Mouse (Mus musculus): ENCODE measurements at regions not wholly inside any gene's neighbourhood (a gene's known extent, or its start where the extent isn't known, plus 50 kb on each side); places are given as distances from the start of the nearest gene placed in this dataset.

DNA sequence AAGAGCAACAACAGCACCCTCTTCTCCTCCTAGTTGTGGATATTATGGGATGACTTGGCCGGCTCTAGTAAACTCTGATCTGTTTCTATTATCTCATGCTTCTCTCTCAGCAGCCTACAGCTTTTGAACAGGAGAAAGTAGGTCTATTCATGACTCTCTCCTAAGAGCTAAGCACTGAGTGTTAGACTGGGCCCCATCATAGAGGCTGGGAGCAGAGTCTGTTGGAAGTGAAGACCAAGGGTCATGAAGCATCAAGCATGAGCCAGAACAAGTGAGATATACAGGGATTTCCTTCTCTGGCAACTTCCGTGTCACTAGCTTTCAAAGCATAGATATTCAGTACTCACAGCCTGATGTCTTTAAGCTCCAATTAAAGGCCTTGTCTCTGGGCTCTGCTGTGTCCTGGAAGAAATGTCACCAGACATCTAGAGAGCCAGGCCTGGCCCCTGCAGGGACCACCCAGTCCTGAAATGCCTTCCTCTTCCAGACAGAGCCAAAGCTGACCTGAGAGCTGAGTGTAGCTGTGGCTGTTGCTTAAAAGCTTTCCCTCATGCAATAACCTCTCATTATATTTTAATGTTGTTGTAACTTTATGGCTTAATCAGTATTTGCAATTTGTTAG is 386.4 kb upstream of the Zfp703 start:
- TF ChIP-seq CEBPB (IDR thresholded peaks at IDR 0.05; ENCODE audit: low read depth) (no peak), USF1 (IDR thresholded peaks at IDR 0.05; ENCODE audit: low read depth) (no peak), CTCF (IDR thresholded peaks at IDR 0.05; ENCODE audit: control insufficient read depth, insufficient read depth, insufficient read length) (no peak), FOSL1 (IDR thresholded peaks at IDR 0.05; ENCODE audit: insufficient read depth, low read length, poor library complexity, severe bottlenecking) (no peak), MYOG (IDR thresholded peaks at IDR 0.05; ENCODE audit: control insufficient read depth, extremely low read depth, insufficient read length) (no peak), MYOD1 (IDR thresholded peaks at IDR 0.05; ENCODE audit: control insufficient read depth, insufficient read length, low read depth) (no peak), MAX (IDR thresholded peaks at IDR 0.05) (no peak)
- Histone ChIP-seq H3K79me3 (ENCODE audit: low read depth) (no peaks in the 10 kb centered on the region), H3ac (ENCODE audit: control insufficient read depth, insufficient read length, low read depth) (no peak overlapping the region), H3K27me3 (ENCODE audit: control insufficient read depth, insufficient read depth, insufficient read length) (no peaks in the 10 kb centered on the region), H3K36me3 (ENCODE audit: control insufficient read depth, insufficient read depth) (no peaks in the 10 kb centered on the region), H3K4me3 (ENCODE audit: insufficient read depth, poor library complexity, severe bottlenecking) (no peak overlapping the region), H3K79me2 (ENCODE audit: control insufficient read depth, insufficient read depth) (no peaks in the 10 kb centered on the region)

DNA sequence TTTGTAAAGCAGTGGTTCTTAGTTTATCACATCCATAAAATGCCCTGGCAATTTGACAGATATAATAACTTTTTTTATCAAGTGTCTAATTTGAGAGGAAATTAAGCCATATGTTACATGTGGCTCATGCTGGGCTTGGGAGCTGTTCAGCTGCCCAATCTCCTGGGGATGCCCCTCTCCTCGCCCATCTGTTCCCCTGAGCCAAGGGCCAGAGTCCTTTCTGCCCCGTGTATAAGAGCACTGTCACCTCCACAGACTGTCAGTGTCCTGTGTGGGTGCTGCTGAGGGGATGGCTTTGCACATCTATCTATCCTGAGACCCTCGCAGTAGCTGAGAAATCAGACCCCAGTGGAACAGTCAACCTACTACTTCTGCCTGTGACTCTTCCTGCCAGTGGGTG is 385.9 kb upstream of the Zfp703 start:
- H3ac ChIP-seq (ENCODE audit: control insufficient read depth, insufficient read length, low read depth) = no peak overlapping the region
- H3K79me3 ChIP-seq (ENCODE audit: low read depth) = no peaks in the 10 kb centered on the region
- no peaks in the 10 kb centered on the region for H3K79me2 ChIP-seq (ENCODE audit: control insufficient read depth, insufficient read depth)
- H3K27me3 ChIP-seq (ENCODE audit: control insufficient read depth, insufficient read depth, insufficient read length) = no peaks in the 10 kb centered on the region
- no peak for TF ChIP-seq CTCF (IDR thresholded peaks at IDR 0.05; ENCODE audit: control insufficient read depth, insufficient read depth, insufficient read length)
- no peak for TF ChIP-seq CEBPB (IDR thresholded peaks at IDR 0.05; ENCODE audit: low read depth)
- no peak for TF ChIP-seq USF1 (IDR thresholded peaks at IDR 0.05; ENCODE audit: low read depth)
- TF ChIP-seq MYOD1 (IDR thresholded peaks at IDR 0.05; ENCODE audit: control insufficient read depth, insufficient read length, low read depth) = no peak
- no peak for TF ChIP-seq MYOG (IDR thresholded peaks at IDR 0.05; ENCODE audit: control insufficient read depth, extremely low read depth, insufficient read length)
- TF ChIP-seq MAX (IDR thresholded peaks at IDR 0.05) = no peak
- no peak for TF ChIP-seq FOSL1 (IDR thresholded peaks at IDR 0.05; ENCODE audit: insufficient read depth, low read length, poor library complexity, severe bottlenecking)
- no peaks in the 10 kb centered on the region for H3K36me3 ChIP-seq (ENCODE audit: control insufficient read depth, insufficient read depth)
- no peak overlapping the region for H3K4me3 ChIP-seq (ENCODE audit: insufficient read depth, poor library complexity, severe bottlenecking)

DNA sequence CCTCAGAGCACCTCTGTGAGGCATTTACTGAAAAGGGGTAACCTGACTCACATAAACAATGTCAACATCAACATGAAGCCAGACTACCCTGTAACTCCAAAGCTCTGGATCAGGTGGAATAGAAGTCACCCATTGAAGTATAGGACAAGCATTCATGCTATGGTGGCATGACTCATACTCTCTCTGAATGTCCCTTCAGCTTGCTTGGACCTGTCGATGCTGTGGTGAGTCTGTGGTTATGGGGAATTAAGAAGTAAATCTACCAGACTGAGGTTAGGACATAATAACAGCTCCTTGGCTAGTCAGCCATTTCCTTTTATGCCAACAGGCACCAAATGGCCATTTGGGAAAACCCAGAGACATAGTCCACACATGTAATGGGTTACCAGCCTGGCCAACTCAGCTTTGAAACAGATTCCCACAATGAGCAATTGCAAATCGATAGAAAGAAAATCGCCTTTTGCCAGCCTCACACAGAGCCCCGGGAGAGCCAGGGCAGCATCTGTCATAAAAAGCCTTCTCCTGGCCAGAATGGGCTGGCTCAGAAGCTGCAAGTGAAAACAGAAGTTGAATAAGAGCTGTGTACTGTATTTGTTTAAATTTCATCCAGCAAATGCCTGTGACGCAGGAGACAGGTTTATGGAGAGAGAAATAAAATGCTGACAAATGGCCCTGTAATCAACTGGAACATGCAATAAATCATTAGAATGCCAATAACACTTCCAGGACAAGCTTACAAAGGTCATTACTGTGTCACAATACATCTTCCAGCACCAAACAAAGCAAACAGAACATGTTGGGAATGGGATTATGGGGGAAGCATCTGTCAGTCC is 383.4 kb upstream of the Zfp703 start:
- Histone ChIP-seq H3K4me3 (ENCODE audit: insufficient read depth, poor library complexity, severe bottlenecking) (no peak overlapping the region), H3K79me3 (ENCODE audit: low read depth) (no peaks in the 10 kb centered on the region), H3K79me2 (ENCODE audit: control insufficient read depth, insufficient read depth) (no peaks in the 10 kb centered on the region), H3K36me3 (ENCODE audit: control insufficient read depth, insufficient read depth) (no peaks in the 10 kb centered on the region), H3K27me3 (ENCODE audit: control insufficient read depth, insufficient read depth, insufficient read length) (no peaks in the 10 kb centered on the region), H3ac (ENCODE audit: control insufficient read depth, insufficient read length, low read depth) (no peak overlapping the region)
- TF ChIP-seq FOSL1 (IDR thresholded peaks at IDR 0.05; ENCODE audit: insufficient read depth, low read length, poor library complexity, severe bottlenecking) = no peak
- TF ChIP-seq MYOG (IDR thresholded peaks at IDR 0.05; ENCODE audit: control insufficient read depth, extremely low read depth, insufficient read length) = no peak
- TF ChIP-seq CEBPB (IDR thresholded peaks at IDR 0.05; ENCODE audit: low read depth) = no peak
- no peak for TF ChIP-seq USF1 (IDR thresholded peaks at IDR 0.05; ENCODE audit: low read depth)
- no peak for TF ChIP-seq CTCF (IDR thresholded peaks at IDR 0.05; ENCODE audit: control insufficient read depth, insufficient read depth, insufficient read length)
- no peak for TF ChIP-seq MYOD1 (IDR thresholded peaks at IDR 0.05; ENCODE audit: control insufficient read depth, insufficient read length, low read depth)
- TF ChIP-seq MAX (IDR thresholded peaks at IDR 0.05) = no peak

DNA sequence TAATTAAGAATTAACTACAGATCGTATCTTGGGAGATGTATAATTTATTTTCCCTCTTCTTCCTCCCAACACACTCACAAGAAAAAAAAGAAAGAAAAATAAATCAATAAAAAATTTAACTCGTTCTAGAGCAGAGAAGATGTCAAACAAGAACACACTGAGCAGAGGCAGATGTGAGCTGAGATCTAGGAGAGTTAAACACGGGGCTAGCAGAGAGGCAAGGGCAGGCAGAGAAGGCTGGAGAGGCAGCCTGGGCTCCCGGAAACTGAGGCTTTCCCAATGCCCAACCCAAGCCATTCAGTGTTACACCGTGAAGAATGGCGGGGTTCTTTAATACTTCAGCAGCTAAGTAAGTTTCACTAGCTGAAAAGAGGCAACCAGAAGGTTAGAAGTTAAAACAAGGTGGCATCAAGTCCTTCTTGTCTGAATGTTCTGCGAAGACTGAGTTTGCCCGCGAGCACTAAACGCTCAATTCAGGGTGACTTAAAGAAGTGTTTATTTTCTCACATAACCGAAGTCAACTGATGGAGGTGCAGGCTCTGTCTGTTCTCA is 382.7 kb upstream of the Zfp703 start:
- Histone ChIP-seq H3K79me3 (ENCODE audit: low read depth) (no peaks in the 10 kb centered on the region), H3K36me3 (ENCODE audit: control insufficient read depth, insufficient read depth) (no peaks in the 10 kb centered on the region), H3K79me2 (ENCODE audit: control insufficient read depth, insufficient read depth) (no peaks in the 10 kb centered on the region), H3K27me3 (ENCODE audit: control insufficient read depth, insufficient read depth, insufficient read length) (no peaks in the 10 kb centered on the region), H3ac (ENCODE audit: control insufficient read depth, insufficient read length, low read depth) (no peak overlapping the region), H3K4me3 (ENCODE audit: insufficient read depth, poor library complexity, severe bottlenecking) (no peak overlapping the region)
- TF ChIP-seq USF1 (IDR thresholded peaks at IDR 0.05; ENCODE audit: low read depth) (no peak), CTCF (IDR thresholded peaks at IDR 0.05; ENCODE audit: control insufficient read depth, insufficient read depth, insufficient read length) (no peak)

DNA sequence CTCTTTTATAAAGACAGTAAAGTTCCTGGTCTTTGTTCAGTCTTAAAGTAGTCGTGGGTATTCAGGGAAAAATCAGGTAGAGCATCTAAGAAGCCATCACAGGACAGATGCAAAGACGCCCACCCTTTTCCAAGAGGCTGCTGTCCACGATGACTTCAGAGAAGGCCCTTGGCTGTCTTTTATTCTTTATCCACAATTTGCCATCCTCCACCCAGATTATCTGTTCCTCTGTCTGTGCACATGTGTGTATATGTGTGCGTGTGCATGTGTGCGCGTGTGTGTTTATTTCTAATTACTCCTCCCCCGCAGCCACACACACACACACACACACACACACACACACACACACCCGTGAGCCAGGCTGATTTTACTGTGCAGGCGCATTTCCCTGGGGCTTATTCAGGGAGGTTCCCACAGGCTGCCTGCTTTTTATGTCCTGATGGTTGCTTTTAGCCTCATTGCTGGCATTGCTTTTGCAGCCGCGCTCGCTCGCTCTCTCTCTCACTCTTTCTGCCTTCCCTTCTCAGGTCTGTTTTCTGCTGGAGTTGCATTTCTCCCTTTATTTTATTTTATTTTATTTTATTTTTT is 381.6 kb upstream of the Zfp703 start:
- Histone ChIP-seq H3K36me3 (ENCODE audit: control insufficient read depth, insufficient read depth) (no peaks in the 10 kb centered on the region), H3K79me2 (ENCODE audit: control insufficient read depth, insufficient read depth) (no peaks in the 10 kb centered on the region), H3ac (ENCODE audit: control insufficient read depth, insufficient read length, low read depth) (no peak overlapping the region), H3K79me3 (ENCODE audit: low read depth) (no peaks in the 10 kb centered on the region), H3K27me3 (ENCODE audit: control insufficient read depth, insufficient read depth, insufficient read length) (no peaks in the 10 kb centered on the region), H3K4me3 (ENCODE audit: insufficient read depth, poor library complexity, severe bottlenecking) (no peak overlapping the region)
- no peak for TF ChIP-seq MAX (IDR thresholded peaks at IDR 0.05)
- TF ChIP-seq USF1 (IDR thresholded peaks at IDR 0.05; ENCODE audit: low read depth) = no peak

Measured in C2C12 (cell line).